Mouse (Mus musculus) intestine, embryonic 16.5 days (tissue): Measurements from ENCODE around the gene Klhdc8b. TPM values are rescaled to one million over a fixed set of nuclear protein-coding genes. Genes with fewer than 3 reads are reported as not detected.

Experiments used
- ATAC-seq: fragments of 200-750 bp; cut with Nextera tagmentation; 2 replicates; pipeline ENCODE4 v1.8.0; 2017; ENCODE audit warnings: moderate TSS enrichment, moderate library complexity
- H3K27ac ChIP-seq: fragments of 300-500 bp; sonication (generic); 2 replicates; pipeline ENCODE4 v1.5.1; 2014; ENCODE audit warnings: mild to moderate bottlenecking, low read length
- H3K27me3 ChIP-seq: fragments of 300-500 bp; sonication (generic); replicated peaks from 2 replicates; pipeline ENCODE4 v1.6.1; 2014; ENCODE audit warnings: low read length, control low read depth, mixed read lengths; ENCODE audit not compliant: control insufficient read depth, insufficient read depth
- H3K36me3 ChIP-seq: fragments of 300-500 bp; sonication (generic); 2 replicates; pipeline ENCODE4 v1.6.1; 2014; ENCODE audit warnings: low read length, control low read depth; ENCODE audit not compliant: control insufficient read depth, insufficient read depth
- H3K4me1 ChIP-seq: fragments of 300-500 bp; sonication (generic); 2 replicates; pipeline ENCODE4 v1.6.1; 2014; ENCODE audit warnings: low read length, control low read depth, mixed read lengths; ENCODE audit not compliant: control insufficient read depth, insufficient read depth
- H3K4me2 ChIP-seq: fragments of 300-500 bp; sonication (generic); 2 replicates; pipeline ENCODE4 v1.6.1; 2014; ENCODE audit warnings: low read depth, low read length, control low read depth
- H3K4me3 ChIP-seq: fragments of 300-500 bp; sonication (generic); 2 replicates; pipeline ENCODE4 v1.5.1; 2014; ENCODE audit warnings: mild to moderate bottlenecking, low read length
- H3K9ac ChIP-seq: fragments of 300-500 bp; sonication (generic); 2 replicates; pipeline ENCODE4 v1.6.1; 2014; ENCODE audit warnings: low read depth, low read length
- H3K9me3 ChIP-seq: fragments of 300-500 bp; sonication (generic); 2 replicates; pipeline ENCODE4 v1.6.1; 2016; ENCODE audit warnings: low read length, control low read depth; ENCODE audit not compliant: control insufficient read depth
- WGBS: fragments of 180-500 bp; shearing (Covaris S2); extraction: QIAGEN DNeasy Blood & Tissue Kit; methylation state at CpG from one replicate; pipeline ENCODE4 v1.1.7; 2014; 5-methylcytosine and 5-hydroxymethylcytosine counted together
- polyA plus RNA-seq: library from polyadenylated mRNA; unstranded; fragments of >200 nt; fragmentation: Nextera tagmentation; extraction: Ambion mirVana; gene quantifications from 2 replicates; pipeline ENCODE4 v1.2.1, GENCODE M21; 2015

Klhdc8b gene
- polyA plus RNA-seq, 1 experiment from 2014 or later, result 49.6 TPM

GRCm38 (mm10) chr9:108455747-108456571, 5.4 kb downstream of the Klhdc8b start:
- no peak for ATAC-seq
- no peak overlapping the region for H3K4me2 ChIP-seq
- 73% methylated on average over 12 of the region's 12 CpGs for WGBS

DNA sequence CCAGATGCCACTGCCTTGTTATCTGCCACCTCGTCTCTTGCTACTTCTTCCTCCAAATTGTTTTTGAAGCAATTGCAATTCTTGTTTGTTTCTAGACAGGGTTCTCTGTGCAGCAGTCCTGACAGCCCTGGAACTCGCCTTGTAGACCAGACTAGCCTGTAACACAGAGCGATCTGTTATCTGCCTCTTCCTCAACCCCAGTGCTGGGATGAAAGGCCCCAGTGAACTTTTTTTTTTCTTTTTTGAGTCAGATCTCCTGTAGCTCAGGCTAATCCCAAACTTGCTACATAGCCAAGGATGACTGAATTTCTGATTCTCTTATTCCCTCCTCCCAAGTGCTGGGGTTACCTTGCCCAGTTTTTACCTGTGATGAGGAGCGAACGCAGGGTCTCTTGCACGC, 7.0 kb downstream of the Klhdc8b start:
- H3K27me3 ChIP-seq, result no peaks in the 10 kb centered on the region
- H3K27ac ChIP-seq, result no peak overlapping the region
- H3K9me3 ChIP-seq, result no peaks in the 10 kb centered on the region
- WGBS, result 86% methylated on average over 6 of the region's 6 CpGs
- no peak overlapping the region for H3K4me2 ChIP-seq
- no peak for ATAC-seq
- no peak overlapping the region for H3K9ac ChIP-seq
- no peaks in the 10 kb centered on the region for H3K36me3 ChIP-seq
- H3K4me3 ChIP-seq, result no peak overlapping the region
- peaks cover 28% of the 10 kb centered on the region for H3K4me1 ChIP-seq

More at GRCm38 (mm10) chr9:108455747-108456571, 5.4 kb downstream of the Klhdc8b start:
- Histone ChIP-seq H3K36me3 (no peaks in the 10 kb centered on the region), H3K4me3 (no peak overlapping the region), H3K9me3 (no peaks in the 10 kb centered on the region), H3K27ac (no peak overlapping the region), H3K9ac (no peak overlapping the region), H3K4me1 (peaks cover 16% of the 10 kb centered on the region), H3K27me3 (no peaks in the 10 kb centered on the region)

DNA sequence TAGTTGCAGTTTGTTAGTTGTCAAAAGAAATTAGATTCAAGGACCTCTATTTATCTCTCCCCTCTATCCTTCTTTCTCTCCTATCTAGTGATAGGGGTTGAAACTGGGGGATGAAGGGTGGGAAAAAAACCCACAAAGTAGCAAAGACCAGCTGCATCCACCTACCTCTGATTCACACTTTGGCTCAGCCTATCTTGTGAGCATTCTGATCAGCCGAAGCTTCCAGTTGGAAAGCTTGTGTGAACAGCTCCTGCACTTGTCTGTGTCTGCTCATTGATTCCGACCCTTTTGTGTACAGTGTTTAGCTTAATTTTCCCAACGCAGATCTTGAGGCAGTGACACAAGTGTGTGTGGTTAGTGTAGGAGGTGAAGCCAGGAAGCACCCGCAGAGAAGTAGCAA, 7.9 kb downstream of the Klhdc8b start:
- Histone ChIP-seq H3K4me3 (no peak overlapping the region), H3K36me3 (no peaks in the 10 kb centered on the region), H3K4me2 (peak overlapping the region; percentile 98; the same call in 1 of the 2 replicates), H3K9ac (peak overlapping the region; percentile 74; the same call in 1 of the 2 replicates), H3K27ac (peak overlapping the region; percentile 66), H3K4me1 (peaks cover 30% of the 10 kb centered on the region), H3K9me3 (no peaks in the 10 kb centered on the region), H3K27me3 (no peaks in the 10 kb centered on the region)
- 67% methylated on average over 4 of the region's 4 CpGs for WGBS
- ATAC-seq, result no peak

GRCm38 (mm10) chr9:108452911-108453310, 8.5 kb downstream of the Klhdc8b start:
- H3K4me3 ChIP-seq, result peak overlapping the region; percentile 66
- no peak; the same call in 1 of the 2 replicates for ATAC-seq
- H3K4me2 ChIP-seq, result peak overlapping the region; percentile 98
- no peaks in the 10 kb centered on the region for H3K9me3 ChIP-seq
- 30% methylated on average over 6 of the region's 6 CpGs for WGBS
- peaks cover 30% of the 10 kb centered on the region for H3K4me1 ChIP-seq
- H3K36me3 ChIP-seq, result no peaks in the 10 kb centered on the region; the same call in 1 of the 2 replicates
- peak overlapping the region; percentile 66 for H3K27ac ChIP-seq
- peak overlapping the region; percentile 74 for H3K9ac ChIP-seq
- H3K27me3 ChIP-seq, result no peaks in the 10 kb centered on the region

GRCm38 (mm10) chr9:108452291-108452906, 9.0 kb downstream of the Klhdc8b start:
- WGBS, result under 1% methylated on average over 38 of the region's 40 CpGs

GRCm38 (mm10) chr9:108451519-108452160, 9.7 kb downstream of the Klhdc8b start:
- H3K9me3 ChIP-seq, result no peaks in the 10 kb centered on the region
- H3K4me1 ChIP-seq, result peaks cover 30% of the 10 kb centered on the region
- peak overlapping the region; percentile 66 for H3K4me3 ChIP-seq
- H3K27ac ChIP-seq, result peak overlapping the region; percentile 66
- WGBS, result 57% methylated on average over 6 of the region's 6 CpGs
- H3K9ac ChIP-seq, result peak overlapping the region; percentile 74
- peak; percentile 9 for ATAC-seq
- no peaks in the 10 kb centered on the region for H3K27me3 ChIP-seq
- no peaks in the 10 kb centered on the region; the same call in 1 of the 2 replicates for H3K36me3 ChIP-seq
- peak overlapping the region; percentile 98 for H3K4me2 ChIP-seq

More at GRCm38 (mm10) chr9:108452291-108452906, 9.0 kb downstream of the Klhdc8b start:
- Histone ChIP-seq H3K9me3 (no peaks in the 10 kb centered on the region), H3K4me1 (peaks cover 30% of the 10 kb centered on the region), H3K27ac (peak overlapping the region; percentile 66), H3K36me3 (no peaks in the 10 kb centered on the region; the same call in 1 of the 2 replicates), H3K27me3 (no peaks in the 10 kb centered on the region), H3K4me3 (peak overlapping the region; percentile 66), H3K9ac (peak overlapping the region; percentile 74), H3K4me2 (peak overlapping the region; percentile 98)
- peak; percentile 88 for ATAC-seq

DNA sequence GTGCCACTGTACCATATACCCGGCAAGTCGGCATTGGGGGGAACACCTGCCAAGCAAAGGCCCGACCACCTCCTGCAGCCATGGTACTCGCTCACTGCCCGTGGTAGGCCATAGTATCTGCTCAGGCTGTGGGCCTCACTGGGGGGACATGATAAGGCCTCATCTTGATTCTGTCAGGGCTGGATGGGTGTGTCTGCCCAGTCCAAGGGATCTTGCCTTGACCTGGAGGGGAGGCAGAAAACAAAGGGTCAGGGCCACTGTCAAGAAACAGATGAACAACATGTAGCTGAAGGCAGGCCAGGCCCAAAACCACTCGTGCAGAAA, 10.2 kb downstream of the Klhdc8b start:
- Histone ChIP-seq H3K27ac (peak overlapping the region; percentile 66), H3K4me3 (peak overlapping the region; percentile 66), H3K4me2 (peak overlapping the region; percentile 98), H3K9me3 (no peaks in the 10 kb centered on the region), H3K27me3 (no peaks in the 10 kb centered on the region), H3K36me3 (no peaks in the 10 kb centered on the region; the same call in 1 of the 2 replicates), H3K4me1 (peaks cover 30% of the 10 kb centered on the region), H3K9ac (peak overlapping the region; percentile 46; the same call in 1 of the 2 replicates)
- 74% methylated on average over 6 of the region's 6 CpGs for WGBS
- ATAC-seq, result no peak

DNA sequence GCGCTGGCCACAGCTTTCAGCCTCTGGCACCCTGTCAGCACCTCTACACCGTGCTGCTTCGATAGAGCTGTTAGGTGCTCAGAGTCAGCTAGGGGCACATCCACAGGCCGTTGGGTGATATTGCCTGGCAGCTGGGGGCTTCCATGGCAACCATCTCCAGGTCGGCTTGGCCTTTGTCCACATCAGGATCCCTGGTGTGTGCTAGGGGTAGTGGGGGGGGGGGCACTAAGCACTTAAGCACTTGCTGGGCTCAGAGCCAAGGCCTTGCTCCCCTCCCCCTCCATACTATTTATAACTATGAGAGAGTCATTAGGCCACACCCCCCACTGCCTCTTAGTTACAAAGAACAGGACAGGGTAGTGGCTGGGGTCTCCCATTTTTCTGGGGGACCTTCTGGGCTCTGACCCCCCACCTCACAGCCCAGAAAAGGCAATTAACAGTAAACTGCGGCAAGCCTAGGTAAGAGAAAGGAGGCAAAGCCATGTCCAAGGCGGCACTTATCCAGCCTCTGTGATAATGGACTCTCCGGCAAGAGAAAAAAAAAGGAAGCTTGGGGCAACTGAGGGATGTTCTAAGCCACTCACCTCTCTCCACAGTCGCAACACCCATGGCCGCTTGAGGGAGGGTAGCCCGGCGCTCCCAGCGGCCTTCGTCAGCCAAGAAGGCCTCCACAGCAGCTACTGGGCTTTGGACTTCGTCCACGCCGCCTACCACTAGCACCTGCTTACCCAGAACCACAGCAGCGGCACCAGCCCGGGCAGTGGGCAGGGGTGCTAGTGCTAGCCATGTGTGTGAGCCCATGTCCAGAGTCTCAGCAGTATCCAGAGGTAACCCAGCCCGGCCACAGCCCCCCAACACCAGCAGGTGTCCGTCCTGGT, 10.8 kb downstream of the Klhdc8b start:
- H3K9ac ChIP-seq, result peak overlapping the region; percentile 46; the same call in 1 of the 2 replicates
- no peaks in the 10 kb centered on the region; the same call in 1 of the 2 replicates for H3K36me3 ChIP-seq
- H3K27ac ChIP-seq, result peak overlapping the region; percentile 66
- no peaks in the 10 kb centered on the region for H3K9me3 ChIP-seq
- 59% methylated on average over 21 of the region's 21 CpGs for WGBS
- peak overlapping the region; percentile 66 for H3K4me3 ChIP-seq
- H3K4me1 ChIP-seq, result peaks cover 30% of the 10 kb centered on the region
- H3K27me3 ChIP-seq, result no peaks in the 10 kb centered on the region
- ATAC-seq, result peak; percentile 39
- H3K4me2 ChIP-seq, result peak overlapping the region; percentile 98
